Mouse (Mus musculus) E14TG2a.4 (cell line): ENCODE results near the gene Ncoa3.

Source experiments
- CTCF ChIP-seq: conservative IDR thresholded peaks from 2 replicates; pipeline ENCODE4 v1.5.1; 2014; ENCODE audit warnings: low read length
- NANOG ChIP-seq: IDR thresholded peaks from 2 replicates; pipeline ENCODE4 v1.6.1; 2014; ENCODE audit warnings: borderline replicate concordance, low read length, mixed read lengths
- POU5F1 ChIP-seq: IDR thresholded peaks from 2 replicates; pipeline ENCODE4 v1.6.1; 2014; ENCODE audit warnings: low read length, borderline replicate concordance

DNA sequence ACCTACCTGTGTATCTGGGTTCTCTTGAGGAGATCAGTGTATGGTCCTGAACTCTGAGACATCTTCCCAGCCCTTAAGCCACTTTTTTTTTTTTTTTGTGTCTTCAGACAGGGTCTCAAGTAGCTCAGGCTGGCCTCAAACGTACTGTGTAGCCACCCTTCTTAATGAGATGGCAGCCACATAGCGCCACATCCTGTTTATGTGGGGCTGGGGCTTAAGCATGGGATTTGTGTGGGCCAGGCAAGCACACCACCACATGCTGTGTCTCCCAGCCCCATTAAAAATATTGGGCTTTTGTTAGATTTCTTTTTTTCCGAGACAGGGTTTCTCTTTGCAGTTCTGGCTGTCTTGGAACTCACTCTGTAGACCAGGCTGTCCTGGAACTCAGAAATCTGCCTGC is 31.7 kb upstream of the Ncoa3 start:
- TF ChIP-seq CTCF (no peak), POU5F1 (no peak), NANOG (no peak)
